Mouse (Mus musculus) olfactory bulb, adult 2 months (tissue): Measurements from ENCODE around the gene Uqcc2.

Experiments
- CTCF ChIP-seq: fragments of 200-500 bp; IDR thresholded peaks from 2 replicates; pipeline ENCODE4 v1.5.1; 2012; ENCODE audit warnings: low read depth, mild to moderate bottlenecking, low read length, moderate library complexity; ENCODE audit not compliant: insufficient read depth
- POLR2A ChIP-seq: fragments of 200-500 bp; IDR thresholded peaks from 2 replicates; pipeline ENCODE4 v1.6.1; 2012; ENCODE audit warnings: mild to moderate bottlenecking, low read depth, low read length, moderate library complexity; ENCODE audit not compliant: insufficient read depth

DNA sequence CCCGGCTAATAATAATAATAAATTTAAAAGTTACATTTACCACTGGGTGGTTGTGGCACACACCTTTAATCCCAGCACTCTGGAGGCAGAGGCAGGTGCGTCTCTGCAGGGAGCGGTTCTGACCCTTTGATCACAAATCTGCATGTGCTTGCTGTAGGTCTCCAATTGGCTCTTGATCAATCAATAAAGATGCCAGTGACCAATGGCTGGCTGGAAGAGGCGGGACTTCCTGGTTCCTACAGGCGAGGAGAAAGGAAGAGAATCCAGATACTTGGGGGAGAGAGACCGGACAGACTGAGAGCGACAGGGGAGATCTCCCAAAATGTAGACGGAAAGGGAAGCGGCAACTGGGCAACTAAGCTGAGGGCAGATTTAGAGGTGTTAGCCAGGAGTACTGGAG, 44.3 kb upstream of the Uqcc2 start:
- TF ChIP-seq POLR2A (no peak), CTCF (no peak)
